Comparison of ENCODE assay signal across 7 mouse cellular contexts in the genomic region with DNA sequence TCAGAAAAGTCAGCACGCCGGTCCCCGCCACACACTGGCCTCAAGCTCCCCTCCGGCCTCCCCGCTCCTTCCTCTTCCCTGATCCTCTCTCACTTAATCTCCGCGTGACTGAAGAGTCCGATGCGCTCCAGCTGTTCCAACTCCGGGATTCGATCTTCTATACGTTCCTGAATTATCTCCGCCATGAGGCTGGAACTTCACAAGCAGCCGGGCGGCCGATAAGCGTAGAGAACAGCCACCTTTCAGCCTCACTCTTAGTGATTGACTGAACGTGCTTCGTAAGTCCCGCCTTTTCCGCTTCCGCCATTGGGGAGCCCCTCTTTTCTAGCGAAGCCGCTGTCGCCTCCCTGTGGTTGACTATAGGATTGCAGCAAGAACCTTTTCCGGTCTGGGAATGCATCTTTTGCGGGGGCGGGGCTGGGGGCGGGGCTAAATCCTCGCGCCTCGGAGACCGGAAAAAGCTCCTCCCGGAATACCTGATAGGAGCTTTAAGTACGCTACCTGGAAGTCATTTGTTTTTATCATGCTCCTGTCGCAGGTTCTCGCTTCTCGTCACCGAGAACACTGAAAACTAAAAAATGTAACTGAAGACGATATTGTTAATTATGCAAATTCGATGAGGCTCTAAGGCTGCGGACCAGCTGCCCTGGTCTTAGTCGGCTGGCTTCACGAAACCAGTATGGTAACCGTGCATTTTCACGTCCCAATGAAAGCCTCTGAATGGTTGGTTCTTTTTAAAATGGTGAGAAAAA. TPM values are rescaled to one million over a fixed set of nuclear protein-coding genes. Genes with fewer than 3 reads are reported as not detected.
DNase-seq lines count a peak whose midpoint lies in the region; ATAC-seq lines count a peak whose summit lies in the region.

A gene (minus strand): TSS at position 266 of the 752 bp plus-strand sequence.

- peak within 1 kb of the TSS; percentile 59 for H3K4me2 ChIP-seq in embryonic facial prominence, embryonic 11.5 days (ENCODE audit: low read depth, low read length)
- H3K4me2 ChIP-seq in midbrain, embryonic 13.5 days (replicated peaks): peak within 1 kb of the TSS; percentile 74

- peak within 1 kb of the TSS; percentile 72 for H3K9ac ChIP-seq in embryonic facial prominence, embryonic 11.5 days (replicated peaks; ENCODE audit: low read length)
- H3K9ac ChIP-seq in midbrain, embryonic 13.5 days (replicated peaks): peak within 1 kb of the TSS; percentile 65

- 0 out of 2 replicates have a peak, but pooled peaks cover 2% of the 10 kb centered on the region for H3K36me3 ChIP-seq in embryonic facial prominence, embryonic 11.5 days (replicated peaks; ENCODE audit: control insufficient read depth, insufficient read depth, low read depth, low read length)
- peaks cover 34% of the 10 kb centered on the region for H3K36me3 ChIP-seq in limb, embryonic 10.5 days
- peaks cover 27% of the 10 kb centered on the region for H3K36me3 ChIP-seq in midbrain, embryonic 13.5 days

- peak within 1 kb of the TSS; percentile 65 for H3K4me3 ChIP-seq in embryonic facial prominence, embryonic 11.5 days (ENCODE audit: low read depth, low read length)
- H3K4me3 ChIP-seq in limb, embryonic 10.5 days: peak within 1 kb of the TSS; percentile 81
- peak within 1 kb of the TSS; percentile 62 for H3K4me3 ChIP-seq in midbrain, embryonic 13.5 days (replicated peaks)

- no peaks in the 10 kb centered on the region for H3K9me3 ChIP-seq in embryonic facial prominence, embryonic 11.5 days (replicated peaks; ENCODE audit: control insufficient read depth, low read length)
- no peaks in the 10 kb centered on the region for H3K9me3 ChIP-seq in limb, embryonic 10.5 days (replicated peaks)
- no peaks in the 10 kb centered on the region for H3K9me3 ChIP-seq in midbrain, embryonic 13.5 days

- H3K4me1 ChIP-seq in embryonic facial prominence, embryonic 11.5 days (ENCODE audit: control insufficient read depth, insufficient read depth, low read length): no peaks in the 10 kb centered on the region
- peaks cover 13% of the 10 kb centered on the region for H3K4me1 ChIP-seq in limb, embryonic 10.5 days
- peaks cover 11% of the 10 kb centered on the region for H3K4me1 ChIP-seq in midbrain, embryonic 13.5 days (replicated peaks)

- under 1% methylated on average over 46 of the region's 46 CpGs for WGBS in embryonic facial prominence, embryonic 11.5 days
- WGBS in limb, embryonic 10.5 days: under 1% methylated on average over 46 of the region's 46 CpGs
- WGBS in midbrain, embryonic 13.5 days: under 1% methylated on average over 46 of the region's 46 CpGs

- peak; percentile 93 for ATAC-seq in embryonic facial prominence, embryonic 11.5 days (replicated peaks; ENCODE audit: insufficient number of reproducible peaks, low FRiP score, low TSS enrichment, low read depth)
- peak; percentile 98 for ATAC-seq in granulocyte monocyte progenitor cell, adult 5-6 weeks (replicated peaks; ENCODE audit: poor library complexity, severe bottlenecking)
- ATAC-seq in midbrain, embryonic 13.5 days: peak; percentile 98

- H3K27me3 ChIP-seq in embryonic facial prominence, embryonic 11.5 days (ENCODE audit: control insufficient read depth, insufficient read depth, low read length): no peaks in the 10 kb centered on the region
- no peaks in the 10 kb centered on the region for H3K27me3 ChIP-seq in limb, embryonic 10.5 days (ENCODE audit: low read depth, poor library complexity, severe bottlenecking)
- peaks cover 9% of the 10 kb centered on the region; the same call in 1 of the 2 replicates for H3K27me3 ChIP-seq in midbrain, embryonic 13.5 days

- peak; percentile 99 for DNase-seq in adrenal gland, postnatal 14 days
- DNase-seq in embryonic facial prominence, embryonic 11.5 days (ENCODE audit: low spot score): peak; percentile 100
- peak; percentile 96 for DNase-seq in kidney, adult 11 months
- DNase-seq in limb, embryonic 10.5 days (ENCODE audit: low spot score): peak; percentile 100
- peak; percentile 98 for DNase-seq in spleen, adult 12 weeks (ENCODE audit: low spot score)

- no peak within 1 kb of the TSS for H3K27ac ChIP-seq in embryonic facial prominence, embryonic 11.5 days (replicated peaks; ENCODE audit: low read depth, low read length)
- peak within 1 kb of the TSS; percentile 89 for H3K27ac ChIP-seq in limb, embryonic 10.5 days
- 0 out of 2 replicates have a peak within 1 kb of the TSS, but pooled peaks have one; percentile 20 for H3K27ac ChIP-seq in midbrain, embryonic 13.5 days

RNA-seq across cellular contexts. Expression of the gene that starts here (rescaled TPM):
- 36.8 and 37.0 TPM in 2 replicates for total RNA-seq in adrenal gland, postnatal 14 days (2021)
- 92.7 and 108 TPM in 2 replicates for polyA plus RNA-seq in embryonic facial prominence, embryonic 11.5 days (2014; fragmentation: Nextera tagmentation; extraction: Ambion mirVana)
- total RNA-seq in granulocyte monocyte progenitor cell, adult 5-6 weeks (2014; fragmentation: Nextera tagmentation): 45.4 and 52.5 TPM in 2 replicates
- total RNA-seq in granulocyte monocyte progenitor cell, adult 5-6 weeks (2017): 102 and 105 TPM in 2 replicates
- polyA plus RNA-seq in limb, embryonic 10.5 days (2016; fragmentation: Nextera tagmentation; extraction: Ambion mirVana): 72.3 and 77.1 TPM in 2 replicates
- 49.9 and 54.8 TPM in 2 replicates for polyA plus RNA-seq in midbrain, embryonic 13.5 days (2015; fragmentation: Nextera tagmentation; extraction: Ambion mirVana)
